Mouse (Mus musculus) testis, adult 2 months (tissue): Measurements from ENCODE around the gene Ctla2a.

ENCODE experiments used
- CTCF ChIP-seq: fragments of 200-500 bp; IDR thresholded peaks from 2 replicates; pipeline ENCODE4 v1.5.1; 2012; ENCODE audit warnings: low read depth, mild to moderate bottlenecking, inconsistent platforms, low read length, moderate library complexity; ENCODE audit not compliant: control insufficient read depth, insufficient read depth, insufficient replicate concordance
- POLR2A ChIP-seq: fragments of 200-500 bp; IDR thresholded peaks from 2 replicates; pipeline ENCODE4 v1.6.1; 2012; ENCODE audit warnings: low read depth, mild to moderate bottlenecking, inconsistent platforms, low read length, moderate library complexity; ENCODE audit not compliant: control insufficient read depth

DNA sequence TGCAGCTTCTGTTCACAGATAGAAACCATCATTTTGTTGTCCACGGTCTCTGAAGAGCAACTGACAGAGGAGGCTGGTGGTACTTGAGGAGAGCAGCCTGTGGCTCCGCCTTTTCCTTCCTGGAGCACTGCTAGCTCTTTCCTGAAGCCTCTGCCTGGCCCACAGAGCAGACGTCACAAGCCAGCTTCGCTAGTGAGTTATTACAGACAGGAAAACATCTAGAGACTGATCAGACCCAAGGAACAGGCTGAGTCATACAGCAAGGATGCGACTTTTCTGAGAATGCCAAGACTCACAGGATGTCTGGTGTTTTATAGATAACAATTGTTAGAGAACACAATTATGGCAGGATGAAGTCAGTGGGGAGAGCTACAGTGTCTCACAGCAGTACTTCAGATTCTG lies at the start of gene Ctla2a, which contains the start of gene Gm49391:
- no peak for TF ChIP-seq POLR2A
- no peak for TF ChIP-seq CTCF
